Mouse (Mus musculus): ENCODE measurements around the gene Grb7. TPM values are rescaled to one million over a fixed set of nuclear protein-coding genes. Genes with fewer than 3 reads are reported as not detected.

The Grb7 gene
- polyA plus RNA-seq, 1 experiment from 2014 or later: 86.2 TPM

DNA sequence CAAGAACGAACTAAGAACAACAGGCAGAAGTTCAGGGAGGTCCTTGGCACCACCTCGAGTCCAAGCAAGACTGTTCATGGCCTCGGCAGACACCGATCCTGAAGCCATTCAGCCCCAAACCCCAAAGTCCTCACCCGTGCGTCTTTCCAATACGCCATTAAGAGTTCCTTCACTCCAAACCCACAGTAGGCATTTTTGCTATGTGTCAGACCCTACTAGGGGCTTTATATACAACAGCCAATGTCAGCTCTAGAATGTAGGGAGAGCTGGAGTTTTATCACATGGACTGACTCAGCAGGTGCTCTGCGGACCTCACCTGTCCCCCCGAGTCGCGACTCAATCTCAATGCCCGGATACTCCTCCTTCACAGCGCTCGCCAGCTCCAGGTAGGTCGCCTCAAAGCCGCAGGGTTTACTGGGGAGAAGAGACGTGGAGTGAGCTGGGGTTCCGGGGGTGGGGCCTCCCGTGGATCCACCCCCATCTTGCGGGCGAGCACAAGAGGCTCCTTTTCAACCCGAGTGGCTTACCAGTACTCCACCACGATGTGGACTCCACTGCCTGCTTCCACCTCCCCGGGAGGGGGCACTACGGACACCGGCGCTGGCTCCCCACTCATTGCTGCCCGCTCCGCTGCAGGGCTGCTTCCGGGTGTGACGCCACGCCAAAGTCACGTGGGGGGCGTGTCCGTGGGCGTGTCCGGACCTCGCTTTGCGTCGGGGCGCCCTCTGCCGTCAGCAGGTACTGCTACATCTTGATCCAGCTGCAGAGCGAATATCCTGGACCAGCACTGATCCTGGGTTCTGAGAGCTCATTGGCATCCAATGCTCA lies 7.6 kb upstream of the Grb7 start, which contains the start of gene Mien1:
Gene Mien1 (minus strand): TSS at position 661 of the 828 bp plus-strand sequence.
- 2% methylated on average over 43 of the region's 43 CpGs for WGBS
- Histone ChIP-seq H3K4me3 (ENCODE audit: low read length) (peak within 1 kb of the TSS; percentile 79), H3K27ac (ENCODE audit: low read length) (peak within 1 kb of the TSS; percentile 78), H3K9ac (replicated peaks; ENCODE audit: low read length) (peak within 1 kb of the TSS; percentile 70), H3K4me2 (replicated peaks; ENCODE audit: low read depth, low read length) (peak within 1 kb of the TSS; percentile 89), H3K27me3 (ENCODE audit: insufficient read depth, low read length) (no peaks in the 10 kb centered on the region), H3K4me1 (ENCODE audit: insufficient read depth, low read length) (peaks cover 4% of the 10 kb centered on the region), H3K36me3 (ENCODE audit: insufficient read depth, low read length) (peaks cover 39% of the 10 kb centered on the region), H3K9me3 (ENCODE audit: low read length) (no peaks in the 10 kb centered on the region; the same call in 1 of the 2 replicates)
- ATAC-seq (ENCODE audit: low FRiP score, low TSS enrichment): peak; percentile 93

DNA sequence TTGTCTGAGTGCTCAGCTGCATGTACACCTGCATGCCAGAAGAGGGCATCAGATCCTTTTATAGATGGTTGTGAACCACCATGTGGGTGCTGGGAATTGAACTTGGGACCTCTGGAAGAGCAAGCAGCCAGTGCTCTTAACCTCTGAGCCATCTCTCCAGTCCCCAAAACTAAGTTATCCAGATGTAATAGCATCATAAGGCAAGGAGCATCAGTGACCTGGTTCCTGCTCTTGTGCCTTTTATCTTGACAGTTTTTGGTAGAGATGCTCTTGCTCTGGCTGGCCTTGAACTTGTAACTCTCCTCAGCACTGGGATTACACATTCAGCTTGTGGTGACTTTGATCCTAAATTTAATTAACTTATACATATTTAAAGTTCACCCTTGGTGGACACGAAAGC lies 2.5 kb upstream of the Grb7 start:
- Histone ChIP-seq H3K36me3 (ENCODE audit: insufficient read depth, low read length) (no peaks in the 10 kb centered on the region), H3K27ac (ENCODE audit: low read length) (no peak overlapping the region), H3K4me2 (replicated peaks; ENCODE audit: low read depth, low read length) (no peak overlapping the region), H3K9ac (replicated peaks; ENCODE audit: low read length) (no peak overlapping the region), H3K4me3 (ENCODE audit: low read length) (no peak overlapping the region), H3K9me3 (ENCODE audit: low read length) (no peaks in the 10 kb centered on the region; the same call in 1 of the 2 replicates), H3K27me3 (ENCODE audit: insufficient read depth, low read length) (0 out of 2 replicates have a peak, but pooled peaks cover 4% of the 10 kb centered on the region), H3K4me1 (ENCODE audit: insufficient read depth, low read length) (peaks cover 12% of the 10 kb centered on the region)
- WGBS: 97% methylated on average over 1 of the region's 1 CpGs
- no peak for ATAC-seq (ENCODE audit: low FRiP score, low TSS enrichment)

DNA sequence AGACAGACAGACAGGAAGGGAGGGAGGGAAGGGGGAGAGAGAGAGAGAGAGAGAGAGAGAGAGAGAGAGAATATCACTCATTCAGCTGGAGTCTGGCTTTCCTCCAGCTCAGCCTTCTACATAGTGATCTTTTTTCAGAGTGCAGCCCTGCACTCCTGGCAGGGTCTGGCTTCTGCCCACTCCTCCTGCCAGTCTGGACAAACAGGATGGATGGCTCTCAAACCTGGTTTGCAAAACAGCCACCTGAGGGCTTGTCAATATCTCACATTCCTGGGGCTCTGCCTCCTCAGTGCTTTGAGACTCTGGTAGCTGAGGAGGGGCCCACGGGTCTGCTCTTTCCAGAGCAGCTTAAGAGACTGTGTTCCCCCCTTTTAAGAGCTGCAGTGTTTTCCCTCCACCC lies 956 bp upstream of the Grb7 start:
- no peak for ATAC-seq (ENCODE audit: low FRiP score, low TSS enrichment)
- Histone ChIP-seq H3K4me2 (replicated peaks; ENCODE audit: low read depth, low read length) (no peak overlapping the region; the same call in 1 of the 2 replicates), H3K27ac (ENCODE audit: low read length) (peak overlapping the region; percentile 99), H3K9ac (replicated peaks; ENCODE audit: low read length) (no peak overlapping the region), H3K36me3 (ENCODE audit: insufficient read depth, low read length) (no peaks in the 10 kb centered on the region), H3K4me1 (ENCODE audit: insufficient read depth, low read length) (peaks cover 14% of the 10 kb centered on the region), H3K9me3 (ENCODE audit: low read length) (no peaks in the 10 kb centered on the region; the same call in 1 of the 2 replicates), H3K4me3 (ENCODE audit: low read length) (no peak overlapping the region), H3K27me3 (ENCODE audit: insufficient read depth, low read length) (0 out of 2 replicates have a peak, but pooled peaks cover 4% of the 10 kb centered on the region)
- 32% methylated on average over 1 of the region's 1 CpGs for WGBS

DNA sequence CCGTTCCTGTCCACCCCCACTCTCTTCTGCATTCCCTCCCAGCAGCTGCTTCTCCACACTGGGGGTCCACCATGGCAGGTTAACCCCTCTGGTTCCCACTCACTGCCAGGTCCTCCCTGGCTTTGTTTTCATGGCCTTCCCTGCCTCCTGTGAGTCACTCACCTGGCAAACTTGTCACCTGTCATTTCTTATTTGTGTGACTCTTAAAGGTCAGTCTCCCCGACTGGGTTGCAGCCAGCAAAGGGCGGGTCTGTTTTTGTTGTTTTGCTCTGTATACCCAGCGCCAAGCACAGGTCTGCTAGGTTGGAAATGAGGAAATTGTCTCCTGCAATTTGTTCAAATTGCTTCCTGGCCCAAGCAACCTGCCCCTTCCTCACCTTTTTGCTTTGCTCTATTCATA lies 515 bp upstream of the Grb7 start:
- no peak overlapping the region for H3K4me3 ChIP-seq (ENCODE audit: low read length)
- H3K36me3 ChIP-seq (ENCODE audit: insufficient read depth, low read length): no peaks in the 10 kb centered on the region
- WGBS: 27% methylated on average over 4 of the region's 4 CpGs

DNA sequence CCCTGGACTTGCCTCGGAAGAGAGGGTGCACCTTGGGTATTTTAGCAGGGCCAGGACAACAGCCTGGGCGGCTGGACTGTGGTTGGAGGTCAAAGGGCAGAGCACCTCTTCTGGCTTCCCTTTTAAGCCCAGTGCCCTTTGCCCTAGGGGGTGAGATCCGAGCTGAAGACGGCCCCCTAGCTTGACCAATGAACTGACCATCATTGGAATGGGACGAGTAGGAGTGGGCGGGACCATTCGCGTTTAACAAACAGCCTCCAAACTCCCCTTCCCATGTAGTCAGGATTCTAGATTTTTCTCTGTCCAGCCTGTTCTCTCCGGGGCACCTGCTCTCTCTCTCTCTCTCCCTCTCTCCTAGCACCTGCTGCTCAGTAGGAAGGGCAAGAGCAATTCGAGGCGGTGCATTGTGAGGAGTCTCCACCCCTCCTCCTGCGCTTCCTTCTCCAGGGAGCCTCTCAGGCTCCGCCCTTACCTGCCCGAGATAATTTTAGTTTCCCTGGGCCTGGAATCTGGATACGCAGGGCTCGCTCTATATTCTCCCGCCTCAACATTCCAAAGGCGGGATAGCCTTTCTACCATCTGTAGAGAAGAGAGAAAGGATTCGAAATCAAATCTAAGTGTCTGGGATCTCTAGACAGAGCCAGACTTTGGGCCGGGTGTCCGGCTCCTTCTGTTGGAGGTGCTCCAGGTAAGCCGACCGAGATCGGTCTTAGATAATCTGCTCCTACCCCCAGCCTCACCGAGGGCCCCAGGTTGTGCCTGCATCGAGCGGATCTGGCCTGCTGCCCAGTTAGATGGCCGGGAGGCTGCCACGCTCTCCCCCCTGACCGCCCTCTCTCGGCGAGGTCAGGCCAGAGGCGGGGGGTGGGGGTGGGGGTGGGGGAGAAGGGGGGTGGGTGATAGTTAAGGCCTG lies 624 bp downstream of the Grb7 start:
- no peaks in the 10 kb centered on the region; the same call in 1 of the 2 replicates for H3K9me3 ChIP-seq (ENCODE audit: low read length)
- WGBS: 2% methylated on average over 32 of the region's 33 CpGs
- H3K27me3 ChIP-seq (ENCODE audit: insufficient read depth, low read length): 0 out of 2 replicates have a peak, but pooled peaks cover 4% of the 10 kb centered on the region
- H3K9ac ChIP-seq (replicated peaks; ENCODE audit: low read length): peak overlapping the region; percentile 75
- H3K4me3 ChIP-seq (ENCODE audit: low read length): peak overlapping the region; percentile 56
- H3K36me3 ChIP-seq (ENCODE audit: insufficient read depth, low read length): no peaks in the 10 kb centered on the region
- peak overlapping the region; percentile 53 for H3K4me2 ChIP-seq (replicated peaks; ENCODE audit: low read depth, low read length)
- ATAC-seq (ENCODE audit: low FRiP score, low TSS enrichment): peak; percentile 81
- peak overlapping the region; percentile 99 for H3K27ac ChIP-seq (ENCODE audit: low read length)
- H3K4me1 ChIP-seq (ENCODE audit: insufficient read depth, low read length): peaks cover 14% of the 10 kb centered on the region

More for the DNA sequence above, 515 bp upstream of the Grb7 start:
- H3K9me3 ChIP-seq (ENCODE audit: low read length): no peaks in the 10 kb centered on the region; the same call in 1 of the 2 replicates
- no peak for ATAC-seq (ENCODE audit: low FRiP score, low TSS enrichment)
- peaks cover 14% of the 10 kb centered on the region for H3K4me1 ChIP-seq (ENCODE audit: insufficient read depth, low read length)
- peak overlapping the region; percentile 99 for H3K27ac ChIP-seq (ENCODE audit: low read length)
- H3K27me3 ChIP-seq (ENCODE audit: insufficient read depth, low read length): 0 out of 2 replicates have a peak, but pooled peaks cover 4% of the 10 kb centered on the region
- H3K9ac ChIP-seq (replicated peaks; ENCODE audit: low read length): peak overlapping the region; percentile 48
- peak overlapping the region; percentile 53 for H3K4me2 ChIP-seq (replicated peaks; ENCODE audit: low read depth, low read length)

DNA sequence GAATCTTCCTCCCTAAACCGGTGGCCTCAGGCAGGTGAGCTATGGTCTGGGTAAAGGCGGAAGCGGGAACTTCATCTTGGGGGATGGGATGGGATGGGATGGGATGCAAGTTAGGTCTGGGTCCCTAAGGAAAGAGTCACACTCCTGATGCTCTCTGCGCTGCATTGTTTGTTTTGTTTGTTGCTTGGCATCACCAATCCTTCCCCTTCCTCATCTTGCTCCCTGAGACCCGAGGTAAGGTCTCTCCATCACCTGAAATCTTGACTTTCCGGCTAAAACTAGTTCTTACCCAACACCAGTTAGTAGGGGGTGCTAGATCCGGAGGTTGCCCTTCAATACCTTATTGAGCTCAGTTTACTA lies 1.3 kb downstream of the Grb7 start:
- WGBS: 14% methylated on average over 7 of the region's 7 CpGs
- H3K4me1 ChIP-seq (ENCODE audit: insufficient read depth, low read length): peaks cover 14% of the 10 kb centered on the region
- H3K4me3 ChIP-seq (ENCODE audit: low read length): peak overlapping the region; percentile 56
- H3K9me3 ChIP-seq (ENCODE audit: low read length): no peaks in the 10 kb centered on the region
- H3K27ac ChIP-seq (ENCODE audit: low read length): peak overlapping the region; percentile 99
- H3K4me2 ChIP-seq (replicated peaks; ENCODE audit: low read depth, low read length): peak overlapping the region; percentile 53
- 0 out of 2 replicates have a peak, but pooled peaks cover 4% of the 10 kb centered on the region for H3K27me3 ChIP-seq (ENCODE audit: insufficient read depth, low read length)
- ATAC-seq (ENCODE audit: low FRiP score, low TSS enrichment): no peak
- H3K9ac ChIP-seq (replicated peaks; ENCODE audit: low read length): peak overlapping the region; percentile 75
- no peaks in the 10 kb centered on the region for H3K36me3 ChIP-seq (ENCODE audit: insufficient read depth, low read length)

DNA sequence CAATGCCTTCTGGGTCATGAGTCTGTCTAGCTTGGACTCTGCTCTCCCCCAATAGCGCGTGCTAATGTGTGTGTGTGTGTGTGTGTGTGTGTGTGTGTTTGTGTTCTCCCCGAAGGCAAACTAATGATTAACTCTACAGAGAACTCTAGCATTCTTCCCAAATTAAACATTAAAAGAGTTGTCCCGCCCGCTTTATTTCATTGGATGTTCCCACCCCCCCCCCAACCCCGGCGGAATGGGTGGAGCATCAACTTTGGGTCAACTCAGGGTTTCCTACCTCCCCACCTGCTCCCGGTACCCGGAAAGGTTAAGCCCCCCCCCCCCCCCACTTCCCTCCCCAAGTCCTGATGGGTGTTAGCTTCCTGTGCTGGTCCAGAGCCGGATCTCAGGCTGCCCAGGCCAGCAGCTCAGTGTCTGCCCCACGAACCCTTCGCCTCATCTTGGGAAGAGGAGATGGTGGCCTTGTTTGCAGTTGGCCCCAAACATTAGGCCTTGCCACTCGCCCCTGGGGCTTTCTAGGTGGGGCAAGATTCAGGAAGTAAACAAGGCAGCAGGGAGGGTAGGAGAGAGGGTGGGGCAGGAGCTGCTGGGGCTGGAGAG lies 2.1 kb downstream of the Grb7 start:
- Histone ChIP-seq H3K9me3 (ENCODE audit: low read length) (no peaks in the 10 kb centered on the region), H3K4me2 (replicated peaks; ENCODE audit: low read depth, low read length) (peak overlapping the region; percentile 55), H3K27me3 (ENCODE audit: insufficient read depth, low read length) (0 out of 2 replicates have a peak, but pooled peaks cover 4% of the 10 kb centered on the region), H3K4me3 (ENCODE audit: low read length) (peak overlapping the region; percentile 56), H3K36me3 (ENCODE audit: insufficient read depth, low read length) (no peaks in the 10 kb centered on the region), H3K9ac (replicated peaks; ENCODE audit: low read length) (peak overlapping the region; percentile 75; the same call in 1 of the 2 replicates), H3K27ac (ENCODE audit: low read length) (peak overlapping the region; percentile 99), H3K4me1 (ENCODE audit: insufficient read depth, low read length) (peaks cover 14% of the 10 kb centered on the region)
- 29% methylated on average over 13 of the region's 13 CpGs for WGBS
- peak; percentile 47; the same call in 1 of the 2 replicates for ATAC-seq (ENCODE audit: low FRiP score, low TSS enrichment)

DNA sequence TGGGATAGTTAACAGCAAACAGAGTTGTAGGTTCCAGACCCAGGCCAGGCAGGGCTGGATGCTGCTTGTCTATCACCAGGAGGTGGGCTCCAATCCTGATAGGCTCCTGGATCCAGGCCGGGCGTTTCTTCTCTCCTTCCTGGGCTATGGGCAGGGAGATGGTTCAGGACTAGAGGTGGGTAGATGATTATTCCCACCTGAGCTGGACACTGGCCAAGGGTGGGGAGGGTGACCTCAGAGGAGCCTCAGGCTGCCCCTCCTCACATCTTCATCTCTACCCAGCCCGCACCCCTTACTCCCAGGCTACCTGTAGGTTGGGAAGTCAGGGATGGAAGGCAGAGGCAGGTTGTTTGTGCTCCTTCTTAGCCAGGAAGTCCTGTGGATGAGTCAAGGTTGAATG lies 3.2 kb downstream of the Grb7 start:
- WGBS: 63% methylated on average over 3 of the region's 3 CpGs
- no peaks in the 10 kb centered on the region for H3K9me3 ChIP-seq (ENCODE audit: low read length)
- H3K4me2 ChIP-seq (replicated peaks; ENCODE audit: low read depth, low read length): peak overlapping the region; percentile 55
- 0 out of 2 replicates have a peak, but pooled peaks cover 4% of the 10 kb centered on the region for H3K27me3 ChIP-seq (ENCODE audit: insufficient read depth, low read length)
- peak overlapping the region; percentile 47 for H3K4me3 ChIP-seq (ENCODE audit: low read length)
- peaks cover 14% of the 10 kb centered on the region for H3K4me1 ChIP-seq (ENCODE audit: insufficient read depth, low read length)
- H3K27ac ChIP-seq (ENCODE audit: low read length): peak overlapping the region; percentile 83; the same call in 1 of the 2 replicates
- no peak for ATAC-seq (ENCODE audit: low FRiP score, low TSS enrichment)
- no peak overlapping the region; the same call in 1 of the 2 replicates for H3K9ac ChIP-seq (replicated peaks; ENCODE audit: low read length)
- peaks cover 3% of the 10 kb centered on the region; the same call in 1 of the 2 replicates for H3K36me3 ChIP-seq (ENCODE audit: insufficient read depth, low read length)
